Mouse (Mus musculus): ENCODE data around the gene Ptov1. TPM values are rescaled to one million over a fixed set of nuclear protein-coding genes. Genes with fewer than 3 reads are reported as not detected.
A peak's percentile ranks its signal among the peaks of the same experiment; 100 is the strongest.

Ptov1 gene
- total RNA-seq, 2 experiments from 2014 or later, result 332 to 346 TPM

DNA sequence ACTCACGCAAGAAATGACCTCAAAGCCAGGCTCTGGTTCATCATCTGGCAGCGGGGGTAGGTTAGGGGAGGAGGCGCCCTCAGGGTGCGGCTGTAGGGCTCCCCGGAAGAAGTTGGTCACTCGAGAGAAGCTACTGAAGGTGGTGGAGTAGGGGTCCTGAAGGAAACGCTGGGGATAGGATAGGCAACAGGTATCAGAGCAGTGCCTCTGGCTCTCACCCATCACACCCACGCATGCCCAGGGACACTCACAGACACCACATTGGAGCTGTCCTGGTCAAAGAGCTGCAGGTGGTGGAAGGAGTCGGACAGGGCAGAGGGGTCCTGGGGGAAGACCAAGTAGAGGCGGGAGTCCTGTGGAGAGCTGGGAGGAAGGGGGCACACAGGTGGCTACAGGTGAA, 24.6 kb downstream of the Ptov1 start:
- no peak for DNase-seq (ENCODE audit: low spot score in 2 of 2)

- DNase-seq (ENCODE audit: low spot score in 2 of 2), result no peak
Observed at GRCm38 (mm10) chr7:44841825-44842463, 27.6 kb downstream of the Ptov1 start.

DNA sequence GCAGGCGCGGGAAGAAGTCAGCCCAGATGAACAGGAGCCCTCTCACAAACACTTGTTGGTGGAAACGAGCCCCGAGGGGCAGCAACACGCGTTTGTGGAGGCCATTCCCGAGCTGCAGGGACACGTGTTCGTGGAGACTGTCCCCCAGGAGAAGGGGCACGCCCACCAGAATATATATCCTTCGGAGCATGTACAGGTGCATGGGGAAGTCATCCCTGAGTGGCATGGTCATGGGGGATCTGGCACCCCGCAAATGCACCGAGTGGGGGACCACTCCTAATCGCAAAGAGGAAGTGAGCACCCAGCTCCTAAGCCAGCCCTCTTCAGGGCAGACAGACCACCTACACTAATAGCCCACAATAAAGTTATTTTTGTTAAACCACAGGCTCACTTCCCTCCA, 29.2 kb downstream of the Ptov1 start:
- no peak for DNase-seq (ENCODE audit: low spot score in 2 of 2)

GRCm38 (mm10) chr7:44839491-44840191, 29.9 kb downstream of the Ptov1 start:
- DNase-seq (ENCODE audit: low spot score in 2 of 2), result peak in 1 of 2 experiments; percentile 63

DNA sequence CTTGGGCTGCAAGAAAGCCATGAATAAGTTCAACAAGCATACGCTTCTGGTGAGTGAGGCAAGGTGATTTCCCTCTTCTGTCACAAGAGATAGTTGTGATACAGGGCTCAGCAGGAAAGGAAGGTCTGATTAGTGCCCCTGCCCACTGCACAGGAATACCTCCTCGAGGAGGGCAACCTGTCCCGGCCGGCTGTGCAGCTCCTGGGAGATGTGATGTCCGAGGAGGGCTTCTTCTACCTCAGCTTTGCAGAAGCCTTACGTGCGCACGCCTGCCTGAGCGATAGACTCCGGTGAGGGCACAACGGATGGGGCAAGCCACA, 30.5 kb downstream of the Ptov1 start:
- no peak for DNase-seq (ENCODE audit: low spot score in 2 of 2)

GRCm38 (mm10) chr7:44838073-44838472, 31.5 kb downstream of the Ptov1 start:
- DNase-seq (ENCODE audit: low spot score in 2 of 2), result no peak

DNA sequence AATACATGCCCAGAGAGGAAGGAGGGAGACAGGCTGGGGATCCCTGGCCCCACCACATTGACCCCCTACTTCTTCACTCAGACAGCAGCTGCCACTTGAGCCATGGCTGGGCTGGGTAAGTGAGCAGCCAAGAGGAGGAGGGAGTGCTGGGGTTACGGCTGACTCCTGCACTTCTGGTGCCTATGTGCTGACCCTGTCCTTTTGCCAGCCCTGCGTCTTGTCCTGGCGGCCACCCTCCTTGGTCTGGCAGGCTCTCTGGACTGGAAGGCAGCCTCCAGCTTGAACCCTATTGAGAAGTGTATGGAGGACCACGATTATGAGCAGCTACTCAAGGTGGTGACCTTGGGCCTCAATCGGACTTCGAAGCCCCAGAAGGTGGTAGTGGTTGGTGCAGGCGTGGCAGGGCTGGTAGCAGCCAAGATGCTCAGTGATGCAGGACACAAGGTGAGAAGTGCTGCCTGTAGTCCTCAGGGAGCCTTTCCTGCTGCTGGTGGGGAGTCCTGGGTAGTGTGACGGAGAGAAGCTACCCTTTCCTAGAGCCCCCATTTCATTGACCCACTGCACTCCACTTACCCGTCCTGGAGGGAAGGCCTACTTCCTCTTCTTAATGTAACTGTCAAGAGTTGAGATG, 33.0 kb downstream of the Ptov1 start:
- no peak for DNase-seq (ENCODE audit: low spot score in 2 of 2)

DNA sequence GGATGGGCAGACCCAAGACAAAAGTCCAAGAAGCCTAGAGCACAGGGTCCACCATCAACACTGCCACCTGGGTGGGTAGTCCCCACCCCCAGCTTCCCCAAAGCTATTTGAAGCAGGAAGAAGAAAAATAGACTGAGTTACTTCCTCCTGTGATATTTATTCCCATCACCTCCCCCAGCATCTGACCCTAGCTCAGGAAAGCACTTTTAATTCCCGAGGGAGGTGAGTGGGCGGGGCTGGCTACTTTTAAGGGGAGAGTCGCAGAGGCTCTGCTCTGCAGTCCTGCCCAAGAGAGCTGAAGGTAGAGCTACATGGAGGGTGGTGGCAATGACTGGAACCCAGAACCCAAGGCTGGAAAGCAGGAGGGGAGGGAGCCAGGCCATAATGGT, 33.6 kb downstream of the Ptov1 start:
- DNase-seq (ENCODE audit: low spot score in 2 of 2), result no peak

DNA sequence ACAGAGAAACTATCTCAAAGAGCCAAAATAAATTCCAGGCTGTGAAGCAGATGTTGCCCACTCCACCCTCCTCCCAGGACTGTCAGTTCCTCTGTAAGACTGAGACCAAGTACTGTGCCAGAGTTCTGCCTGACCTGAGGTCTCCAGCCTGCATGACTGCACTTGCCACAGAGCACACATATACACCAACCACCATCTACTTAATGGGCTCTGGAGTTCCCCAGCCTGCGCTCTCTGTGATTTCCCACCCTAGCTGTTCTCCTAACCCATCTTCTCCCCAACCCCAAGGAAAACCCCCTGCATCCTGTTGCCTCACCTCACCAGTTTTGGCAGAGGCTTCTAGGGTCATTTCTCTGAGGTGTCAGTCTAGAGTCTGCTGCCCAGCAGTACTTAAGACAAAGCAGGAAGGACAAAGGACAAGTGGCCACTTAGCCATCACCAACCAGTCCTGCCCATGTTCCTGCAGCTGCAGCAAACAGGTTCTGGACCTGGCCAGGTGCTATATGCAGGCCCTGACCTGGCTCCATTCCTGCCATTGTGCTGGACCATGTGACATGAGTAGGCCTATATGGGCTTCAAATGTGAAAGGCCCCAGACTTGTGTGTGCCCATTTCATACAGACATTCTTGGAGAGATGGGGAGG, 34.1 kb downstream of the Ptov1 start:
- no peak for DNase-seq (ENCODE audit: low spot score in 2 of 2)

- no peak for DNase-seq (ENCODE audit: low spot score in 2 of 2)
Observed at GRCm38 (mm10) chr7:44832763-44833162, 36.8 kb downstream of the Ptov1 start.

- no peak for DNase-seq (ENCODE audit: low spot score in 2 of 2)
Observed at GRCm38 (mm10) chr7:44828706-44829105, 40.9 kb downstream of the Ptov1 start.

- DNase-seq (ENCODE audit: low spot score in 2 of 2), result no peak
Observed at GRCm38 (mm10) chr7:44826771-44827170, 42.8 kb downstream of the Ptov1 start.

DNA sequence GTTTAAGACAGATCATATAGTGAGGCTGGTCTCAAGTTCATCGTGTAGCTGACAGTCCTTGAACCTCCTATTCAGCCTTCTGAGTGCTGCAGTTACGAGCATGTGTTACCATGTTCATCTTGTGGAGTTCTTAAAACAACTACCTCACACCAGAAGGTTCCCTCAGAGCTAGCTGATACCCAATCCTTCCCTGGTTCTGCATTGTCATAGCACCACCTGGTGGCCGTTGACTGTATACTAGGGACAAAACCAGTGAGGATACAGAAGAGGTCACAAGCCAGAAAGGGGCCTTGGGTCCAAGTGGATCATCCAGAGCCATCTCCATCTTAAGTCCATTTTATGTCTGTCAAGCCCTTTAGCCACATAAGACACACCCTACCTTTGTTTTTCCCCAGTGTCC, 44.7 kb downstream of the Ptov1 start:
- DNase-seq (ENCODE audit: low spot score in 2 of 2), result peak in 1 of 2 experiments; percentile 80

DNA sequence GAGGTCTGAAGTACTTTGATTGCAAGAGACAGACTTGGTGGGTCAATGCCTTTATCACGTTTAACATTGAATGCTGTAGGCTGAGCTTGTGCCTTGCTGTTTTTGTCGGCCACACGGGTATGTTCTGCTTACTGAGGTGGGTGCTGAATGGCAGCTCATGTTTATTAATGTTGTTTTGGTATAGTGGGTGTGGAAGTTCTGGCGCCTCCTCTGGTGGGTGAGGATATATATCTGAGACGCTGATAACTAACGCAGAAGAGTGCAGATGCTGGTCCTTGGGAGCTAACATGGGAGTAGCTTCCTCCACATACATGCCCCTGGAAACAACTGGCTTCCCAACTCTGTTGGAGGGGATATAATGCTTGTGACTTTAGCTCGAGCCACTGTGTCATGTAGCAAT, 46.2 kb downstream of the Ptov1 start:
- no peak for DNase-seq (ENCODE audit: low spot score in 2 of 2)

GRCm38 (mm10) chr7:44821666-44822448, 47.7 kb downstream of the Ptov1 start:
- peak; percentile 5 to 9 for DNase-seq (ENCODE audit: low spot score in 2 of 2)

- peak; percentile 4 to 5 for DNase-seq (ENCODE audit: low spot score in 2 of 2)
Observed at GRCm38 (mm10) chr7:44820525-44820924, 49.1 kb downstream of the Ptov1 start.

DNA sequence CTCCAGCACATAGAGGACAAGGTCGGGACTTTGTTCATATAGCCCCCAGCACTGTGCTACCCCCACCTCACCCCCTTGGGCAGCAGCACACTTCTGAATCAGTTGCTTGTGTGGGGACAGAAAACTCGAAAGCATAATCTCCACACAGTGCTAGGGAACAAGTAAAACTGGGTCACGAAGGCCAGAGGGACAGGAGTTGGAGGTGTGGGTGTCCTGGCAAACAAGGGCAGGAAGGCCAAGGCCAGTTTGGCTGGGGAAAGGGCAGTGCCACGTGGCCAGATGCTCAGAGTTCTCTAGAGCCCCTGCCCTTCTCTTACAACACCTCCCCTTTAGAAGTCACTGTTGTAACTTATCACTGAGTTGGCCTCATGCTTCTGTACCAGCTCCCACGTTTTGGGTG, 49.7 kb downstream of the Ptov1 start:
- peak; percentile 6 to 13 for DNase-seq (ENCODE audit: low spot score in 2 of 2)

GRCm38 (mm10) chr7:44819391-44819790, 50.2 kb downstream of the Ptov1 start:
- DNase-seq (ENCODE audit: low spot score in 2 of 2), result peak; percentile 5 to 14

GRCm38 (mm10) chr7:44818751-44819235, 50.8 kb downstream of the Ptov1 start:
- DNase-seq (ENCODE audit: low spot score in 2 of 2), result peak; percentile 23 to 57

DNA sequence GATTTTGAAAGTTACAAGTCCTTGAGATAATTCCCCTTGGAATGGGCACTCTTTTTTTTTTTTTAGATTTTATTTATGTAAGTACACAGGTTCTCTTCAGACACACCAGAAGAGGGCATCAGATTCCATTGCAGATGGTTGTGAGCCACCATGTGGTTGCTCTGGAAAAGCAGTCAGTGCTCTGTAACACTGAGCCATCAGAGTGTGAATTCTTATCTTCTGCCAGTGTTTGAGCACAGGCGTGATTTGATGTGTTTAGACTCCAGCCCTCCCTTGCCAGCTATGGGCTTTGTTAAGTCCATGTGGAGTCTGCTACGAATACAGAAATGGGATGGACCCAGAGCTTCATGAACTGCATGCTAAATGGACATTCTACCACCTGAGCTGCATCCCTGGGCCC, 51.4 kb downstream of the Ptov1 start:
- DNase-seq (ENCODE audit: low spot score in 2 of 2), result peak; percentile 6 to 10

GRCm38 (mm10) chr7:44817441-44817840, 52.1 kb downstream of the Ptov1 start:
- DNase-seq (ENCODE audit: low spot score in 2 of 2), result peak in 1 of 2 experiments; percentile 1
